Mouse (Mus musculus) lung, embryonic 14.5 days (tissue): ENCODE measurements at regions not wholly inside any gene's neighbourhood (a gene's known extent, or its start where the extent isn't known, plus 50 kb on each side); places are given as distances from the start of the nearest gene placed in this dataset.
"Not testable (repeated sequence)": the region's sequence is repeated elsewhere in the genome, so short reads cannot be mapped to it uniquely, and the experiment has no call there.

Experiments
- ATAC-seq: fragments of 200-750 bp; cut with Nextera tagmentation; 2 replicates; pipeline ENCODE4 v1.8.0; 2017; ENCODE audit warnings: mild to moderate bottlenecking, moderate TSS enrichment, moderate library complexity; ENCODE audit not compliant: insufficient read depth
- DNase-seq: peaks from one replicate; pipeline ENCODE4 v3.0.0-alpha.2; 2015
- H3K27ac ChIP-seq: fragments of 300-500 bp; sonication (generic); 2 replicates; pipeline ENCODE4 v1.5.1; 2014; ENCODE audit warnings: low read depth, mild to moderate bottlenecking, moderate library complexity
- H3K27me3 ChIP-seq: fragments of 300-500 bp; sonication (generic); 2 replicates; pipeline ENCODE4 v1.6.1; 2014; ENCODE audit warnings: low read length, control low read depth; ENCODE audit not compliant: insufficient read depth
- H3K36me3 ChIP-seq: fragments of 300-500 bp; sonication (generic); 2 replicates; pipeline ENCODE4 v1.6.1; 2014; ENCODE audit warnings: control low read depth; ENCODE audit not compliant: insufficient read depth
- H3K4me1 ChIP-seq: fragments of 300-500 bp; sonication (generic); 2 replicates; pipeline ENCODE4 v1.6.1; 2014; ENCODE audit warnings: antibody characterized with exemption, control low read depth; ENCODE audit not compliant: insufficient read depth
- H3K4me2 ChIP-seq: fragments of 300-500 bp; sonication (generic); 2 replicates; pipeline ENCODE4 v1.6.1; 2014; ENCODE audit warnings: mild to moderate bottlenecking
- H3K4me3 ChIP-seq: fragments of 300-500 bp; sonication (generic); 2 replicates; pipeline ENCODE4 v1.5.1; 2014; ENCODE audit warnings: low read depth, low read length
- H3K9ac ChIP-seq: fragments of 300-500 bp; sonication (generic); 2 replicates; pipeline ENCODE4 v1.6.1; 2014
- H3K9me3 ChIP-seq: fragments of 300-500 bp; sonication (generic); 2 replicates; pipeline ENCODE4 v1.6.1; 2016; ENCODE audit warnings: low read depth, low read length, control low read depth
- CTCF ChIP-seq: IDR thresholded peaks from 2 replicates; pipeline ENCODE4 v1.5.1; 2016; ENCODE audit warnings: antibody characterized with exemption, low read depth
- WGBS: fragments of 180-500 bp; shearing (Covaris S2); extraction: QIAGEN DNeasy Blood & Tissue Kit; methylation state at CpG from one replicate; pipeline ENCODE4 v1.1.7; 2014; 5-methylcytosine and 5-hydroxymethylcytosine counted together

DNA sequence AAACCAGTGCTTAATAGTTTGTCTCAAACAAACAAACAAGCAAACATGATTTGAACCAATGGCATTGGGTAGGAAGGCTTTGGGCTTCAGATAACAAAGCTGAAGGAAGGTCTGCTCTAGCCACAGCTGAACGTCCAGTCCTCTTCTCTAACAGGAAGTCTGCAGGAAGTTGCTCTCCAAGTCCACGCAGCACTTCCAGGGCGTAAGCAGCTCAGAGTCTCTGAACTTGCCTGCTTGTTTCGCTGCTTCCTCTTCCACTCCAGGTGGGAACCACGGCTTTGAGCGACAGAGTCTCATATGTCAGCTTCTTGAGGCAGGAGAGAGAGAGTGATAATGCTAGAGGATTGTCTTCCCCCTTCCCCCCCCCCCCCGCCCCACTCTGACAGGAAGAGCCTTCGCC lies 123.6 kb downstream of the Tnfrsf21 start:
- no peak for DNase-seq
- H3K27me3 ChIP-seq, result no peaks in the 10 kb centered on the region
- no peaks in the 10 kb centered on the region for H3K4me1 ChIP-seq
- H3K4me2 ChIP-seq, result 0 out of 2 replicates have a peak overlapping the region, but pooled peaks have one; percentile 11
- no peak overlapping the region for H3K4me3 ChIP-seq
- no peak overlapping the region for H3K27ac ChIP-seq
- H3K9me3 ChIP-seq, result no peaks in the 10 kb centered on the region
- no peak overlapping the region for H3K9ac ChIP-seq
- H3K36me3 ChIP-seq, result no peaks in the 10 kb centered on the region
- no peak for ATAC-seq
- 32% methylated on average over 8 of the region's 8 CpGs for WGBS
- TF ChIP-seq CTCF, result no peak

DNA sequence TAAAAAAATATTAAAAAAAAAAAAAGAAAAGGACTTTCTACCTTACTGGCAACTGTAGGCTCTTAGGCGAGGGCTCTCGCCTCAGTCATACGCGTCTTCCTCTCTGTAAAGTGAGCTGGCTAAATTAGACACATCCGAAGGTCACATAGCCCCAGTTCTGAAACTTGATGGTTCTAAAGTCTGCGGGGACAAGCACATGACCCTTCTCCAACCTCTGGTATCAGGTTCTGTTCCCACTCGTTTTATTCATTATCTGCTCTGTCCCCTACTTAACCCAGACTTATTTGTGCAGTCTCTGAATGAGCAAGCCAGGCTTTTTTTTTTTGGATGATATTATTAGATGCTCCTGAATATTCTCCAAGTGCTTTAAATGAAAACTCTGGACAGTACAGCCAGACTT lies 125.4 kb downstream of the Tnfrsf21 start:
- DNase-seq (no peak), ATAC-seq (no peak)
- no peak overlapping the region for H3K27ac ChIP-seq
- no peaks in the 10 kb centered on the region for H3K27me3 ChIP-seq
- H3K36me3 ChIP-seq, result no peaks in the 10 kb centered on the region
- 78% methylated on average over 7 of the region's 7 CpGs for WGBS
- TF ChIP-seq CTCF, result no peak
- no peak overlapping the region for H3K4me2 ChIP-seq
- no peak overlapping the region for H3K9ac ChIP-seq
- no peaks in the 10 kb centered on the region for H3K9me3 ChIP-seq
- no peaks in the 10 kb centered on the region for H3K4me1 ChIP-seq
- H3K4me3 ChIP-seq, result no peak overlapping the region

GRCm38 (mm10) chr17:43145749-43146148 lies 124.4 kb upstream of the Adgrf1 start:
- Histone ChIP-seq H3K27ac (no peak overlapping the region), H3K4me3 (no peak overlapping the region), H3K27me3 (no peaks in the 10 kb centered on the region), H3K4me1 (peaks cover 5% of the 10 kb centered on the region; the same call in 1 of the 2 replicates), H3K9me3 (no peaks in the 10 kb centered on the region), H3K9ac (no peak overlapping the region), H3K4me2 (no peak overlapping the region), H3K36me3 (no peaks in the 10 kb centered on the region)
- 62% methylated on average over 1 of the region's 1 CpGs for WGBS
- ATAC-seq (no peak), DNase-seq (no peak)
- TF ChIP-seq CTCF, result no peak

DNA sequence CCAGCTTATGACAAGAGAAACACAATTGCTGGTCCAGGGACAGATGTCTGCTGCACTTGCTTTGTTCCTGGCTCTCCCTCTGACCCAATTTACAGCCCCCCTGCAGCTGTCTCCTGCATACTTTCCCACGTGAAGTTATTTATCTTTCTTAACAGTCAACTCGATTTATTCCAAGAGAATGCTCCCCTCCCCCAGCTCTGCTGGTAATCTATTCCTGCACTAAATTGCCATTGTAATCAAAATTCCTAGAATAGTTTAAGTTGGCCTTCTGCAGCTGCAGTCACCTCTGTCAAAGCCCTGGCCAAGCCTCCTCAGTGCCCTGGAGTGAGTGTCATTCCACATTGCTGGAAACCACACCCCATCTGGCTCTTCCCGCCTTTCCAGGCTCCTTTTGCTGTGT lies 122.2 kb upstream of the Adgrf1 start:
- DNase-seq (peak; percentile 35), ATAC-seq (peak; percentile 52)
- no peak for TF ChIP-seq CTCF
- Histone ChIP-seq H3K4me1 (peaks cover 5% of the 10 kb centered on the region; the same call in 1 of the 2 replicates), H3K9me3 (no peaks in the 10 kb centered on the region), H3K27ac (no peak overlapping the region), H3K4me3 (no peak overlapping the region), H3K36me3 (no peaks in the 10 kb centered on the region), H3K27me3 (no peaks in the 10 kb centered on the region), H3K9ac (no peak overlapping the region), H3K4me2 (no peak overlapping the region)
- WGBS, result 2% methylated on average over 3 of the region's 3 CpGs

- no peak overlapping the region for H3K4me3 ChIP-seq
- H3K36me3 ChIP-seq, result no peaks in the 10 kb centered on the region
- no peak overlapping the region for H3K9ac ChIP-seq
- H3K9me3 ChIP-seq, result no peaks in the 10 kb centered on the region
- 73% methylated on average over 3 of the region's 3 CpGs for WGBS
- peaks cover 7% of the 10 kb centered on the region; the same call in 1 of the 2 replicates for H3K4me1 ChIP-seq
- no peak overlapping the region for H3K4me2 ChIP-seq
- H3K27me3 ChIP-seq, result no peaks in the 10 kb centered on the region
- TF ChIP-seq CTCF, result no peak
- no peak for ATAC-seq
- H3K27ac ChIP-seq, result no peak overlapping the region
- no peak for DNase-seq
These were observed 117.5 kb upstream of the Adgrf1 start for GRCm38 (mm10) chr17:43152620-43153019.

- WGBS, result 92% methylated on average over 8 of the region's 8 CpGs
- H3K9ac ChIP-seq, H3K27ac ChIP-seq, H3K4me2 ChIP-seq, H3K9me3 ChIP-seq, H3K4me3 ChIP-seq, ATAC-seq, DNase-seq, H3K36me3 ChIP-seq, H3K27me3 ChIP-seq: not testable (repeated sequence)
- peaks cover 15% of the 10 kb centered on the region for H3K4me1 ChIP-seq
These were observed 114.9 kb upstream of the Adgrf1 start for GRCm38 (mm10) chr17:43155271-43155670.

DNA sequence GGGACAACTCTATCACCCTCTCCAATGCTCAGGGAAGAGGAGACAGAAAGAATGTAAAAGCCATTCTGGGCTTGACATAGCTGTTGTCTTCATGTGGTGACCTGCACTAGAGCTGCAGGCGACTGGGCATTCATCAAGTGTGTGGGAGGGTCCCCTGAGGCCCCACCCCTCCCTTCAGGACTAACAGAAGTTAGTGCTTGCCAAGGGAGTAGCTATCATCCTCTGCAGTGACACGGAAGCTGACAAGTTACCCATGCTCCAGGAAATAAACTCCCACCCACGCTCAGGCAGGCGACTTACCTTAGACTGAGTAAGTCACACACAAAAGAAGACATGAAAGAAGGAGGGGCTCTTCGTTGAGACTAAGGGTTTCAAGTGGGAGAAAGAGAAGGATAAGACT lies 114.0 kb upstream of the Adgrf1 start:
- H3K27me3 ChIP-seq, result no peaks in the 10 kb centered on the region
- no peak overlapping the region for H3K4me2 ChIP-seq
- H3K4me1 ChIP-seq, result peaks cover 15% of the 10 kb centered on the region
- H3K4me3 ChIP-seq, result no peak overlapping the region
- H3K9me3 ChIP-seq, result no peaks in the 10 kb centered on the region
- ATAC-seq (no peak), DNase-seq (no peak)
- no peak for TF ChIP-seq CTCF
- H3K9ac ChIP-seq, result no peak overlapping the region
- H3K27ac ChIP-seq, result no peak overlapping the region
- 57% methylated on average over 5 of the region's 5 CpGs for WGBS
- no peaks in the 10 kb centered on the region for H3K36me3 ChIP-seq
